Mouse (Mus musculus) left cerebral cortex, postnatal 25 days (tissue): Measurements from ENCODE around the gene Lmna. TPM values are rescaled to one million over a fixed set of nuclear protein-coding genes. Genes with fewer than 3 reads are reported as not detected.
A peak's percentile ranks its signal among the peaks of the same experiment; 100 is the strongest.

Source experiments
- DNase-seq, 2 experiments: peaks; one replicate each; pipeline ENCODE4 v3.0.0; 2022; ENCODE audit warnings: low spot score in 2 of 2, mixed read lengths in 1 of 2
- intact Hi-C: fragments of 180-260 bp; cut with DNase I; formaldehyde crosslinking; loops from one replicate; pipeline ENCODE4 v1.15.1; 2025
- total RNA-seq, 2 experiments: library from RNA; stranded (reverse); gene quantifications; 2 replicates each; pipeline ENCODE4 v1.2.3; 2021

Lmna gene
- total RNA-seq, 2 experiments from 2014 or later: 42.1 to 48.7 TPM

DNA sequence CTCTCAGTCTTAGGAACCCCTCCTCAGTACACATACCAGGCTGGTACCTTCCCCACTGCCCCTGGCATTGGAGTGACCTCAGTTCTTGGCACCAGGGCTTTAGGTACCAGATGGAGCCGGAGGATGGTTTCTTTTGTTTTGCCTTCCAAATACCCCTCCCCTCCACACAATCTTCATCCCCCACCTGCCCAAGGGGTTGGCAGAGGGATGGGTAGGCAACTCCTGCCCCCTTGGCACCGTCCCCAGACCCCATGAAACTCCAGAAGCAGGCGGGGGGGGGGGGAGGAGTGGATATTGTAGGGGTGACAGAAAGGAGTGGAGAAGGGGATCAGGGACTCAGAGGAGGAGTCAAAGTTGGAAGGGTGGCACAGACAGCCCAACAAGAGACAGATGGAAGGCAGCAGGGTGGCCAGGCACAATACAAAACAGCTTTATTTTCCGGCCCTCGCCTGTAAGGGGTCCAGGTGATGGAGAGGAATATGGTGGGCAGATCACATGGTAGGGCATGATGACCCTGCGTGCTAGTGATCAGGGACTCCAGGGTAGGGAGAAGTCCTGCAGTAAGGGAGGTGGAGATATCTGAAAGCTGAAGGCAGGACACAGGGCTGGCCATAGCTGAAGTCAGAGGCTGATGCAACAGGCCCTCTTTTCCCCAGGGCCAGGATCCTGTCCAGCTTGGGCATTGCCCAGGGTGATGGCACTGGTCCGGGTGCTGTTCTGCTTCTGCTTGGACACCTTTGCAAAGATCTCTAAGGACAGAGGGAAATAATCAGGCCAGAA is 32.1 kb upstream of the Lmna start:
- DNase-seq: no peak
- intact Hi-C loops: no loop called here

DNA sequence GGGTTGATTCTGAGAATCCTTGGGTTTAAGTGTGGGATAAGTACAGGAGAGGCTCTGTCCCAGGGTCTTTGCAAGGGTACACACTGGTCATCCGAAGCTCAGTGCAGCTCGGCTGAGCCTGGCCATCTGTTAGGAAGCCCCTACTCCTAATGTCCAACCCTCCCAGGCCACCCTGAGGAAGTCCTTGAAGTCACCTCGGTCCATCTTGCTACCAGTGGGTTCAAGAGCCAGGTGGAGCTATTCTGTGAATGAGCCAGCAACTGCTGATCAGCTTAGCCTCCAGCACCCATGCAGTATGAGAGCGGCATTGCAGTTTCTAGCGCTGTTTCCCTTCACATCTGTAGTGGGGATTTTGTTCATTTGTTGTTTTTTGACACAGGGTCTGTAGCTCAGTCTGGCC is 30.3 kb upstream of the Lmna start:
- DNase-seq: no peak
- intact Hi-C loops: no loop called here

DNA sequence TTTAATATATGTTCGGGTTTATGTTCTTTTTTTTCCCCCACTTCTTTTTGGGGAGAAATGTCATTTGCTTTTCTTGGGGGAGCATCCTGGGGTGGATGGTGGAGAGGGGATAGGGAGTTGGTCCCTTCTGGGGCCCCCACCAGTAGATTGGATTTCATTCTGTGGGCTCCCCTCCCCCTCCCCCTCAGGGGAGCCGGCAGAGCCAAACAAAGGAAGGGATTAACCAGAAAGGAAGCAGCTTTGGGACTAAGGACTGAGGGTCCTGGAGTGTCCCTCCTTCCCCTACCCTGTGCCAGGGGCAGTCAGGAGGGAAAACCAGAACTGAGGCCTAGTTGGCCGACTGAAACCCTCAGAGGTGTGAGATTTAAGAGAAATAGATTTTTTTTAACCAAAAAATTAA is 29.6 kb upstream of the Lmna start:
- intact Hi-C loops: no loop called here
- DNase-seq: no peak

DNA sequence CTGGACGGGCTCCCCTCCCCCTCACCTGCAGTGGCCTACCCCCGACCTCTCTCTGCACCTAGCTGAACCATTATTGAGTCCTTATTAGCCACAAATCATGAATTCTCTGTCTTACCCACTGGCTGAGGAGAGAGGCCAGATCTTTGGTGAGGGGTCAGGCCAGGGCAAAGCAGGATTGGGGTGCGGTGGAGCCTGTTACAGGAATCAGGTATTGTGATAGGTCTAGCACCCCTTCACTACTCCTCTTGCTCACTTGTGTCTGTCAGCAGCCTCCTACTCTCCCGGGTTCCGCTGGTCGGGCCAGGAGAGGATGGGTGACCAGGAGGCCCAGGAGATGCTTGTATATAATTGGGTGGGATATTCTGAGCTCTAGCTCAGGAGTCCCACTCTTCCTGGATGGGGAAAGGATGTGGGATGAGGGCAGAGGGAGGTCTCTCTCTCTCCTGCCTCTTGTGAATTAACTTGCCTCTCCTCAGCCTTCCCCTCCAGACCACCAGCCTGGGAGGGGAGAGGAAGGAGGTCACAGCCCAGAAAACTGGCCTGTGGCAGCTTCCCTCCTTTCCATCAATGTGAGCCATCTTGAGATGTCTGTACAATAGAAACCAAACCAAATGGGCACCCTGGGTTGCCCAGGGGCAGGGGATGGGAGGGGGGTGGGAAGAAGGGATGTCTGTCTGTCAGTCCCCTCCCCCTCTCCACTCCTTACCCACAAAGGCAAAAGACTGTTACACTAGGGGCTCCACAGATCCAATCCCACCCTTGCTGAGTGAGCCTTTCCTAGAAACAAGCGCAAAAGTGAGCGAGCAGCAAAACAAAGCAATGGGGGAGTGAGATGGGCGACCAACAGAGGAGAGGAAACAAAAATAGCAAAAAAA is 28.8 kb upstream of the Lmna start:
- no peak for DNase-seq
- intact Hi-C loops: no loop called here

DNA sequence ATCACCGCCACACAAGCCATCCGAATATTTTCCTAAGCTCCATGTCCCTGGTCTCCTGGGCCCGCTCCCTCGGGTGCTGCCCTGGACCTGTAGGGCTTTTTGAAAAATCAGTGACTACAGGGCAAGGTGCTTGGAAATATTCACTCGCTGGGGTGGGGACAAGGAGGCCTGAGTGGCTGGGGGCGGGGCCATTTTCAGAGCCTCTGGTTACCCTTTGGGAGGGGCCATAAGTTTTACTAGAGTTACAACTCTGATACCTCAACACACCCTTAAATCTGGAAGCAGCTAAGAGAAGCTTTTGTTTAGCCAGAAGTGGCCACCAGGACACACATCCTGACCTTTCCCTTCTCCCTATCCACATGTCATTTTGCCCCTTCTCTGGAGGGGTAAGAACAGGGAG is 27.4 kb upstream of the Lmna start:
- DNase-seq: no peak

DNA sequence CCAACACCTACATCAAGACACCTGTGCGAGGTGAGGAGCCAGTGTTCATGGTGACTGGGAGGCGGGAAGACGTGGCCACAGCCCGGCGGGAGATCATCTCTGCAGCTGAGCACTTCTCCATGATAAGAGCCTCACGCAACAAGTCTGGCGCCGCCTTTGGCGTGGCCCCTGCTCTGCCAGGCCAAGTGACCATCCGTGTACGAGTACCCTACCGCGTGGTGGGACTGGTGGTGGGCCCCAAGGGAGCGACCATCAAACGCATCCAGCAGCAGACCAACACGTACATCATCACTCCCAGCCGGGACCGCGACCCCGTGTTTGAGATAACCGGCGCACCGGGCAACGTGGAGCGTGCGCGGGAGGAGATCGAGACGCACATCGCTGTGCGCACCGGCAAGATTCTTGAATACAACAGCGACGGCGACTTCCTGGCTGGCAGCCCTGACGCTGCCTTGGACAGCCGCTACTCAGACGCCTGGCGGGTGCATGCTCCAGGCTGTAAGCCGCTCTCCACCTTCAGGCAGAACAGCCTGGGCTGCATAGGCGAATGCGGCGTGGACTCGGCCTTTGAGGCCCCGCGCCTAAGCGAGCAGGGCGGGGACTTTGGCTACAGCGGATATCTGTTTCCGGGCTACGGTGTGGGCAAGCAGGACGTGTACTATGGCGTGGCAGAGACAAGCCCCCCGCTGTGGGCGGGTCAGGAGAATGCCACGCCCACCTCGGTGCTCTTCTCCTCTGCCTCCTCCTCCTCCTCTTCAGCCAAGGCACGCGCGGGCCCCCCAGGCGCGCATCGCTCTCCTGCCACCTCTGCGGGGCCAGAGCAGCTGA is 26.6 kb upstream of the Lmna start:
- intact Hi-C loops: no loop called here
- DNase-seq: peak; percentile 86 to 88

More for the DNA sequence above, 27.4 kb upstream of the Lmna start:
- intact Hi-C loops: no loop called here

DNA sequence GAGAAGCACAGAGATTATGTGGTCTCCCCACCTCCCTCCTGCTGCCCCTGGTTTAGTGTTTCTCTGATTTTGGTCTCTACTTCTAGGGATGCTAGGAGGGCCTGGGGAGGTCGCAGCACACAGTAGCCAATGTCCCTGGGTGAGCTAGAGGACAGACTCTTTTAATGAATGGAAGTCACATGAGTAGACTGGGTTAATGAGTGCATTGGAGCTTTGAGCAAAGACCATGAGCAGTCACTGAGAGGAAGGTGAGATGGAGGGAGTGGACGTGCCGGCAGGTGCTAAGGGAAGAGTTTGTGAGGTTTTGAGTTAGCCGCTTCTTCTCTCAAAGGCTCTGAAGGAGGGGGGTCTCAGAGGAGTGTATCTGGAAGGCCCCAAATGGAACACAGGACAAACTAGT is 25.8 kb upstream of the Lmna start:
- intact Hi-C loops: no loop called here
- no peak for DNase-seq

DNA sequence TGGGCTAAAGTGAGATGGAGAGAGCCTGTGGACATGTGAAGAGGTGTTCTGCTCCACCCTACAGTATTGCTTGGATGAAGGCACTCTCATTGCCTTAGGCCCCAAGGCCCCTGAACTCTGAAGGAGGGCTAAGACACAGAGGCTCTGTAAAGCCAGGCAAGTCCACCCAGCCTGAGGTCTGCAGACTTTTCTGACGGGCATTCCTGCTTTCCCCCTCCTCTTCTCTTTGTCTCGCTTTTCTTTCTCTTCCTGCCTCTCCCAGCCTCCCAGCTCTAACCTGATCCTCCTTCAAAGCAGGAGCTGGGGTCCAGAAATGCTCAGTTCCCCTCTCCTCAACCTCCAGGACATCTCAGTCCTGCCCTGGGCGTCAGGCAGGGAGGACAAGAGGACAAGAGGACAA is 25.2 kb upstream of the Lmna start:
- no peak for DNase-seq
- intact Hi-C loops: no loop called here

DNA sequence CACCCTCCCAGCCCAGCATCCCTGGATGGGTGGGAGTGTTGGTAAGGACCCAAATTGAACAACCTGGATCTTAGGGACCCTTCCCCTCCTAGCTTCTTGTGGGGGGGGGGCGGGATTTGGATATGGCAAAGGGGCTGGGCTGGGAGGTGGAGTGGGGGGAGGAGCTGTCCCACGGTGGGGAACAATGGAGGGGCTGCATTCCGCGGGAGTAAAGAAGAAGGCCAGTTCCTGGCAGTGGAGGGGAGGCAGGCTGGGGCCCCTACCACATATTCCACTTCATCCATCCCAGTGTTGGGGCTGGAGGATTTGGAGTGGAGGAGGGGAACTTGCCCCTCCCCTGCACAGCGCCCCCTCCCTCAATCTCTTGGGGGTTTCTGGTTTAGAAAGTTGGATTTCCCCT is 23.9 kb upstream of the Lmna start:
- intact Hi-C loops: no loop called here
- DNase-seq: no peak

DNA sequence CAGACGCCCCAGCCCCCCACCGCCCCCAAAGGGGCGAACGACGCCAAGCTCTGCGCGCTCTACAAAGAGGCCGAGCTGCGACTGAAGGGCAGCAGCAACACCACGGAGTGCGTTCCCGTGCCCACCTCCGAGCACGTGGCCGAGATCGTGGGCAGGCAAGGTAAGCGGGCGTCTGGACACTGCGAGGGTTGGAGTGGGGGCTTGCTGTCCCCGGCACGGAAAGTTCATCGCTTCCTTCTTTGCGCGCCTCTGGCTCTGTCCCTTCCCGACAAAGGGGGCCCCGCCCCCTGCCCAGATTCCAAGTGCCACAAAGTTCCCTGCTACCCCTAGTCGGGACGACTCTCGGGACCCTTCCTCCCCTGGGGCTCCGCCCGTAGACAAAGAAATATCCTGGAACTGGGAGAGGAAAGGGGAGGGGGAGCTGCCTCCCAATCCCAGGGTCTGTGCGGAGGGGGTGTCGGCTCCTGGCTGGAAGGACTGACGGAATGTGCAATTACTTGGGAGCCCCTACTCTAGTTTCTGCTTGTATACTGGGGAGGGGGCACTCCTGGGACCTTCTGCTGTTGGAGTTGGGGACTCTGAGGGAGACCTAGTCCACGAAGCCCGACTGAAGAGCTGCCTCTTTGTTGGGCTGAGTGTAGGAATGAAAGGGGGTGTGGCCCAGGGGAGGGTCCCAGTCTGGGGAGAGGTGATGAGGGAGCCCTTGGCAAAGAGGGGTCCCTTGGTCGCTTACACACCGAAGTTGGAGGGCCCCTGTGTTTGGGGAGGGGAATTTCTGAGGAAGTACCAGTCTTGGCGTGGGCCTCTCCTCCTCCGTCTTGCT is 23.1 kb upstream of the Lmna start:
- no peak for DNase-seq
- intact Hi-C loops: no loop called here

DNA sequence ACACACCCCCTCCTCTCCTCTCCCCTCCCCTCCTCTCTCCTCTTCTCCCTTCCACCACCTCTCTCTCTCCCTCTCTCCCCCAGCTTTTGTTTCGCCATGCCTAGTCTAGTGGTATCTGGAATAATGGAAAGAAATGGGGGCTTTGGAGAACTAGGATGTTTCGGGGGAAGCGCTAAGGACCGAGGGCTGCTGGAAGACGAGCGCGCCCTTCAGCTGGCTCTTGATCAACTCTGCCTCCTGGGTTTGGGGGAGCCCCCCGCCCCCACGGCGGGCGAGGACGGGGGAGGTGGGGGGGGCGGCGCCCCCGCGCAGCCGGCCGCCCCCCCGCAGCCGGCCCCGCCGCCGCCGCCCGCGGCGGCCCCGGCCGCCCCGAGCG is 22.5 kb upstream of the Lmna start, which contains the start of gene Mex3a:
TSS of gene Mex3a (plus strand) at position 97 of the 376 bp plus-strand sequence.
- no peak for DNase-seq
- intact Hi-C loops: no loop called here

DNA sequence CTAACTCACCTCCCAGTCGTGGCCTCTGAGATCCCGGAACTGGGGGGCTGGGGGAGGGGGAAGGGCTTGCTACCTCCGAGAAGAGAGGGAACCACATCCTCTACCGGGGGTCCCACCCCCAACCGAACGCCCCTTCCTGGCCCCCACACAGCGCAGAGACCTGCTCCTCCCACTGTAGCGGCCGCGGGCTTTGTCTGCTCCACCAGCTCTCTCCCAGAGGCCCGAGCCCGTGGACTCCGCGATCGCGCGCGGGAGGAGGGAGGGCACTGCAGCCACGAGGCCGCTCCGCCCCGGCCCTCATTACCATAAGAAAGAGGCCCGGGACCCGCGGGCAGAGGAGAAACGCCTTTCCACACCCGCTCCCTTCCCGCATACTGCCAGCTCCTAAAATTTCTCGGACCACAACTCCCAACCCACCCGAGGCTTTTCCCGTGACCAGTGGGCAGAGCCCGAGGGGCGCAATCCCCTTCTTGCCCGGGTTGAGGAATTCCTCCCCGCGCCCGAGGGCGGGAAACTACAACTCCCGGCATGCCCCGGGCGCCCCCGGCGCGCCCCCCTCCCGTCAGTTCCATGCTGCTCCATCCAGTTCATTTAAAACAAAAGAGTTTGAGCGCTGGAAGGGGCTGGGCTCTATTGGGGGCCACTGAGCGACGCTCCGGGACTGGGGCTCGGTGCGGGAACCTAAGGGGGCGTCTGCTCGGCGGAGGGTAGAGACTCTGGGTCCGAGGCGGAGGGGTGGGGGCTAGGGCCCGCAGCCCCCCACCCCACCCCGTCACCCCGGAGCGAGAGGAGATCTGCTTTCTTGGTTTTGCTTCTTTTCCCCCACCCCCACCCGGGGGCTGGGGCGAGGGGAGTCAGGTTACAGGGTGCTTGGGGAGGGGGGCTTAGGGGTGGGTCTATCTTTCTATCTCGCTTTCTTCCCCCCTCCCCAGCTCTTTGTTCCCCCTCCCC is 21.9 kb upstream of the Lmna start:
- intact Hi-C loops: no loop called here

DNA sequence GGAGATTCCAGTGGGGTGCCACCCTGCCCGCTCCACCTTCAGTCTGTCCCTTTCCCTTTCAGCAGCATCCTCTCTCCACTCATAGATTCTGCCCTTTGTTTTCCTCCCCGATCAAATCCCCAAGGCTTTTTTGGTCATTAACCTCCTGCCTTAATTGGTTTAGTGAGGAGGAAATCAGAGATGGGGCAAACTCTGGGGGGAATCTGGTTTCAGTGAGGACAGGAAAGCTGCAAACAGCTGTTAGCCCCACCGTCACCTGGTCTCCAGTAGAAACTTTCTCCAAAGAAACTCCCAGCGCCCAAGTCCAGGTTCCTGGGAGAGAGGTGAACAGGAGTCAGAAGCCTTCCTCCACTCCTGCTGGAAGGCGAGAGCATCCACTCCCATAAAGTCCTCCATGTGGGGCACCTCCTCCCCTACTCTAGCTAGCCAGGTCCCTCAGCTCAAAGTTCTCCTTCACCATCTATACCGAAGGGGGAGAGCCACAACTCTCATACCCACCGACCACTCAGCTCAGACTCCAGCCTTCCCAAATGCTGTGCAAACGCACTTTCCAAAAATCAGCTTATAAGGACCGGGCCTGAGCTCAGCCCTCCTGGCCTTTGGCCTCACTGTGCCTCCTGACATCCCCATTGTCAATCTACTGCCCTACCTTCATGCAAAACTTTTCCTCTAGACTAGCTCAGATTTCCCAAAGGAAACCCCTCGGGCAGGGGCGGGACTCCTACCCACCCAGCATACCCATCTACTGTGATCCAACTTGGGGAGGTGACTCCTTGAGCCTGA is 20.5 kb upstream of the Lmna start:
- no peak for DNase-seq
- intact Hi-C loops: no loop called here

More for the DNA sequence above, 21.9 kb upstream of the Lmna start:
- peak; percentile 87 to 88 for DNase-seq

DNA sequence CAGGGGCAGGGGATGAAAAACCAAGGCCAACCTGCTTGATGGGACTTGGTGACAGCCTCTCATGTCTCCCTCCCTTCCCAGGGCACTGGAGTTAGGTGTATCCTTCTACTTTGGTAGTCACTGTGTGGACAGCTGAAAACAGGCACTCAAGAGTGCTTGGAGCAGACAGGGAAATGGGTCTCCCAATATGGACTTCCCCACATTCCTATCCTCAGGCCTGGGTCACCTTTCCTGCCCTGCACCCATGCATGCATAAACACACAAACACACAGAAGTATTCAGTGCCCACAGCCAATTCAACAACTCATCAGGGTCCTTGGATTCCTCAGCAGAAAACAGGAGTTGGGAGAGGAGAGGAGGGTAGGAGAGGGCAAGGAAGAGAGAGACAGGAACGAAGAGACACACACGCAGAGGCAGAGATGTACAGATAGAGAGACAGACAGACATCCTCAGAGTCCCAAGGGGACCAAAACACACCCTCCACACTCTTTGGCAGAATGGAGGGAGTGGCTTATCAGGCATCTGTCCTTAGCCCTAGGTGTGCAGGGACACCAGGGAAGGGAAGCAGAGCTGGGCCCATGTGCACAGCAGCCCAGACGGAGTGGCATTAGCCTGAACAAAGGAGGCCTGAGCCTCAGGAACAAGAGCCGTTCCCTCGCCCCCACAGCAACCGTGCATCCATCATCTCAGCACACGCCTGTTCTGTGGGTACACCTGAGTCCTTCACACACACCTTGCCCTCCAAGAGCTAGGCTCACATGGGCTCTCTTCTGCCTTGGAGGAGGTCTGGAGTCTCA is 19.6 kb upstream of the Lmna start:
- no peak for DNase-seq
- intact Hi-C loops: no loop called here

DNA sequence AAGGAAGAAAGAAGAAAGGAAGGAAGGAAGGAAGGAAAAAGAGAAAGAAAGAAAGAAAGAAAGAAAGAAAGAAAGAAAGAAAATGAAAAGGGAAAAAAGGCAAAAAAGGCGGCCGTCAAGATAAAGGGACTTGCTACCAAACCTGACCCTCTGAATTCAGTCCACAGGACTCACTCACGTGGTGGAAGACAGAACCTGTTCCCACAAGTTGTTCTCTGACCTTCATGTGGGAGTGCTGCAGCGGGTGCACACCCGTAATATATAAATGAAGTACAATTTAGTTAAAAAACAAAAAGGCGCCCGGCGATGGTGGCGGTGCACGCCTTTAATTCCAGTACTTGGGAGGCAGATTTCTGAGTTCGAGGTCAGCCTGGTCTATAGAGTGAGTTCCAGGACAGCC is 18.9 kb upstream of the Lmna start:
- intact Hi-C loops: no loop called here
- no peak for DNase-seq

DNA sequence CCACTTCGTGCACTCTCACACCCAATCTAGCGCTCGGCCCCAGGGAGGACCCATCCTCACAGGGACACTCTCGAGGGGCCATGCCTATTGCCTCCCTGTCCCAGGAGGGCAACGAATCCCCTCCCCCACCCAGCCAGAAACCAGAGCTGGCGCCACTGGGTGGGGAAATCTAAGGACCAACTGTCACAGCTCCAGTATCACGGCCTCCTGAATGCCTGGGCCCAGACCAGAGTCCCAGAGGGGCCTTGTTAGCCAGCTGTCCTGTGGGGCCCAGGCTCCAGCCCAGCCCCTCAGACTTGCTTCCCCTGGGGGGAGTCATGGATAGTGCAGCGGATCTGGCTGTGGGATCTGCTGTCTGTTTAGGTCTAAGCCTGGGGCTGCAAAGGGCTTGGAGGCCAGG is 17.8 kb upstream of the Lmna start:
- intact Hi-C loops: no loop called here
- DNase-seq: no peak
